Mouse (Mus musculus) heart, embryonic 14.5 days (tissue): ENCODE measurements at regions not wholly inside any gene's neighbourhood (a gene's known extent, or its start where the extent isn't known, plus 50 kb on each side); places are given as distances from the start of the nearest gene placed in this dataset.

Source experiments
- ATAC-seq: fragments of 200-750 bp; cut with Nextera tagmentation; 2 replicates; pipeline ENCODE4 v1.8.0; 2017; ENCODE audit warnings: low read depth, moderate TSS enrichment; ENCODE audit not compliant: insufficient number of reproducible peaks, insufficient read depth, low FRiP score
- H3K27ac ChIP-seq, 2 experiments: fragments of 200-500 bp in 1 of 2; fragments of 300-500 bp in 1 of 2; sonication (generic) in 1 of 2; replicated peaks in 1 of 2; 2 replicates each; pipeline ENCODE4 v1.5.1; 2012 to 2014; ENCODE audit warnings: low read depth in 2 of 2, low read length in 2 of 2, control low read depth in 1 of 2, mild to moderate bottlenecking in 1 of 2, mixed read lengths in 1 of 2; ENCODE audit not compliant: control insufficient read depth in 1 of 2, insufficient read depth in 1 of 2
- H3K27me3 ChIP-seq: fragments of 300-500 bp; sonication (generic); 2 replicates; pipeline ENCODE4 v1.6.1; 2014; ENCODE audit warnings: mild to moderate bottlenecking, low read length, control low read depth; ENCODE audit not compliant: control insufficient read depth, insufficient read depth
- H3K36me3 ChIP-seq: fragments of 300-500 bp; sonication (generic); 2 replicates; pipeline ENCODE4 v1.6.1; 2014; ENCODE audit warnings: mild to moderate bottlenecking, control low read depth, low read length, mixed read lengths; ENCODE audit not compliant: control insufficient read depth, insufficient read depth
- H3K4me1 ChIP-seq, 2 experiments: fragments of 200-500 bp in 1 of 2; fragments of 300-500 bp in 1 of 2; sonication (generic) in 1 of 2; 2 replicates each; pipeline ENCODE4 v1.6.1; 2012 to 2014; ENCODE audit warnings: low read length in 2 of 2, control low read depth in 1 of 2, mixed read lengths in 1 of 2; ENCODE audit not compliant: control insufficient read depth in 2 of 2, insufficient read depth in 2 of 2
- H3K4me2 ChIP-seq: fragments of 300-500 bp; sonication (generic); 2 replicates; pipeline ENCODE4 v1.6.1; 2014; ENCODE audit warnings: mild to moderate bottlenecking, low read length
- H3K4me3 ChIP-seq, 2 experiments: fragments of 200-500 bp in 1 of 2; fragments of 300-500 bp in 1 of 2; sonication (generic) in 1 of 2; 2 replicates each; pipeline ENCODE4 v1.5.1; 2012 to 2014; ENCODE audit warnings: low read length in 2 of 2, mild to moderate bottlenecking in 2 of 2, control low read depth in 1 of 2, low read depth in 1 of 2, moderate library complexity in 1 of 2; ENCODE audit not compliant: control insufficient read depth in 1 of 2, insufficient read depth in 1 of 2
- H3K9ac ChIP-seq: fragments of 300-500 bp; sonication (generic); 2 replicates; pipeline ENCODE4 v1.6.1; 2014; ENCODE audit warnings: mild to moderate bottlenecking, low read length
- H3K9me3 ChIP-seq: fragments of 300-500 bp; sonication (generic); 2 replicates; pipeline ENCODE4 v1.6.1; 2016; ENCODE audit warnings: low read length, control low read depth; ENCODE audit not compliant: control insufficient read depth
- WGBS: fragments of 180-500 bp; shearing (Covaris S2); extraction: QIAGEN DNeasy Blood & Tissue Kit; methylation state at CpG from one replicate; pipeline ENCODE4 v1.1.7; 2014; 5-methylcytosine and 5-hydroxymethylcytosine counted together

DNA sequence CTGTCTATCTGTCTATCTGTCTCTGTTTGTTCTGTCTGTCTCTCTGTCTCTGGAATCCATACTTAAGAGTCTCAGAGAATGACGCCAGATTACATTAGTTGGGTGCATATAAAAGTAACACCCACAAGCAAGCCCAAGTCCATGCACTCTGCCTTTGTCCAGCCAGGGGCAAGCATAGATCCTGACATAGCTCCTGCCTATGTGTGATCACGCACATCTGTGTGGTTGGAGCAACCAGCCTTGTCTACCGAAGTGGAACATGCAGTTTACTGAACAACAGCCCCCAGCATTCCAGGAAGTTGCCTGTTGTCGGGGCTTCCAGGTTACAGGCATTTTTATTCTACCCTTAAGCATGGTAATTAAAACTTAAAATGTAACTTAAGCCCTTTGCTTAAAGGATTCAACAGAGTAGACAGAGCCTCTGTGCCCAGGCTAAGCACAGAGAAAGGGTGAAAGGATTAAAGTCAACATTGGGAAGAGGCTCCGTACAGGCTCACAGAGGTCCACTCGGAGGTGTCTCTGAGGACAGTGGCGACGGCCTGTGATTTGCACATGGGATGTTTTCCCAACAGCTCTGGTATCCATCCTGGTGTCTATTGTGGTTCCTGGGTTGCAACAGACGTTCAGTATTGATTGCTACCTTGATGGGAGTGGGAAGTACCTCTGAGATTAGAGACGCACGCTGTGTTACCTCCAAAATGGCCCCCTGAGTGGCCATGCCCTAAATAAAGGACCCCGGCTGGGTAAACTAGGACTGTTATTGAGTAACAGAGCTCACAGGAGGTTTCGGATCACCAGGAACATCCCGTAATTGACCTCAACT lies 363.6 kb downstream of the Ajap1 start:
- Histone ChIP-seq H3K36me3 (no peaks in the 10 kb centered on the region), H3K4me3 (no peak overlapping the region), H3K4me1 (no peaks in the 10 kb centered on the region), H3K4me2 (no peak overlapping the region), H3K9me3 (no peaks in the 10 kb centered on the region), H3K27ac (no peak overlapping the region), H3K27me3 (no peaks in the 10 kb centered on the region), H3K9ac (no peak overlapping the region)
- ATAC-seq: no peak
- WGBS: 71% methylated on average over 14 of the region's 14 CpGs

GRCm38 (mm10) chr4:153114998-153115397 lies 367.6 kb downstream of the Ajap1 start:
- no peaks in the 10 kb centered on the region for H3K27me3 ChIP-seq
- no peak overlapping the region for H3K9ac ChIP-seq
- no peak for ATAC-seq
- H3K4me2 ChIP-seq: no peak overlapping the region
- H3K36me3 ChIP-seq: no peaks in the 10 kb centered on the region
- WGBS: 44% methylated on average over 7 of the region's 7 CpGs
- H3K4me1 ChIP-seq: no peaks in the 10 kb centered on the region
- no peak overlapping the region for H3K4me3 ChIP-seq
- no peaks in the 10 kb centered on the region for H3K9me3 ChIP-seq
- no peak overlapping the region for H3K27ac ChIP-seq

GRCm38 (mm10) chr4:153113577-153113976 lies 369.0 kb downstream of the Ajap1 start:
- Histone ChIP-seq H3K4me3 (no peak overlapping the region), H3K9me3 (no peaks in the 10 kb centered on the region), H3K27ac (no peak overlapping the region), H3K36me3 (no peaks in the 10 kb centered on the region), H3K4me1 (no peaks in the 10 kb centered on the region), H3K4me2 (no peak overlapping the region), H3K27me3 (no peaks in the 10 kb centered on the region), H3K9ac (no peak overlapping the region)
- ATAC-seq: no peak
- WGBS: 60% methylated on average over 2 of the region's 2 CpGs

- 0 out of 2 replicates have a peak, but pooled peaks cover 1% of the 10 kb centered on the region for H3K9me3 ChIP-seq
- 47% methylated on average over 16 of the region's 16 CpGs for WGBS
Measured at GRCm38 (mm10) chr4:153110291-153110746, 372.3 kb downstream of the Ajap1 start.

GRCm38 (mm10) chr4:153098591-153098990 lies 384.0 kb downstream of the Ajap1 start:
- Histone ChIP-seq H3K27me3 (no peaks in the 10 kb centered on the region), H3K4me1 (no peaks in the 10 kb centered on the region), H3K4me2 (no peak overlapping the region), H3K9ac (no peak overlapping the region), H3K9me3 (no peaks in the 10 kb centered on the region), H3K27ac (no peak overlapping the region), H3K36me3 (no peaks in the 10 kb centered on the region), H3K4me3 (no peak overlapping the region)
- 79% methylated on average over 12 of the region's 12 CpGs for WGBS
- no peak for ATAC-seq

More at GRCm38 (mm10) chr4:153110291-153110746, 372.3 kb downstream of the Ajap1 start:
- no peak overlapping the region for H3K9ac ChIP-seq
- no peak overlapping the region for H3K4me2 ChIP-seq
- H3K36me3 ChIP-seq: no peaks in the 10 kb centered on the region
- no peak overlapping the region for H3K27ac ChIP-seq
- H3K4me1 ChIP-seq: no peaks in the 10 kb centered on the region
- no peaks in the 10 kb centered on the region for H3K27me3 ChIP-seq
- no peak for ATAC-seq
- H3K4me3 ChIP-seq: no peak overlapping the region

DNA sequence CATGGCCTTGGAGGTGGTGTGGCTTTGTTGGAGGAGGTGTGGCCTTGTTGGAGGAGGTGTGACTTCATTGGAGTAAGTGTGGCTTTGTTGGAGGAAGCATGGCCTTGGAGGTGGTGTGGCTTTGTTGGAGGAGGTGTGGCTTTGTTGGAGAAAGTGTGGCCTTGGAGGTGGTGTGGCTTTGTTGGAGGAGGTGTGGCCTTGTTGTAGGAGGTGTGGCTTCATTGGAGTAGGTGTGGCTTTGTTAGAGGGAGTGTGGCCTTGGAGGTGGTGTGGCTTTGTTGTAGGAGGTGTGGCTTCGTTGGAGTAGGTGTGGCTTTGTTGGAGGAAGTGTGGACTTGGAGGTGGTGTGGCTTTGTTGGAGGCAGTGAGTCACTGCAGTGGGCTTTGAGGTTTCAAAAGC lies 385.0 kb downstream of the Ajap1 start:
- no peaks in the 10 kb centered on the region for H3K27me3 ChIP-seq
- no peak overlapping the region for H3K9ac ChIP-seq
- WGBS: 74% methylated on average over 1 of the region's 1 CpGs
- ATAC-seq: no peak
- H3K4me1 ChIP-seq: no peaks in the 10 kb centered on the region
- H3K27ac ChIP-seq: no peak overlapping the region
- H3K9me3 ChIP-seq: no peaks in the 10 kb centered on the region
- H3K36me3 ChIP-seq: no peaks in the 10 kb centered on the region
- no peak overlapping the region for H3K4me2 ChIP-seq
- H3K4me3 ChIP-seq: no peak overlapping the region

DNA sequence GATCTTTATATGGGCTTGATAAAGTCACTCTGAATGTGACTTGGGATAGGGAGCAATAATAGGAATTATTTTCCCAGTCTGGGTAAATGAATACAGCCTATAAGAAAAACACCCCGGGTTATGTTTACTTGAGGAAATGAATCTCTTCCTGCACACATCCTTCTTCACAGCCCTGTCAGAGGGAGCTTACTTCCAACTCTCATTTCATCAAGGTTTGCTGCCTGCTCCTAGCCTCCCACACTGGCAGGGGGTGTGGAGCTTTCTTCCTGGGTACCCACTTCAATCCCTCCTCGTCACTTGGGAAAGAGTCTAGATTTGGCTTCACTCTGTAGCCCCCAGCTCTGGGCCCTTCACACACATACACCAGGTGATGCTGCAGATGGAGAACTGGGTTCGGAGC lies 389.5 kb downstream of the Ajap1 start:
- 67% methylated on average over 3 of the region's 3 CpGs for WGBS
- H3K4me1 ChIP-seq: no peaks in the 10 kb centered on the region
- no peaks in the 10 kb centered on the region for H3K9me3 ChIP-seq

GRCm38 (mm10) chr4:153082166-153082565 lies 400.4 kb downstream of the Ajap1 start:
- H3K27ac ChIP-seq: no peak overlapping the region
- no peak for ATAC-seq
- H3K9ac ChIP-seq: no peak overlapping the region
- no peak overlapping the region for H3K4me2 ChIP-seq
- H3K27me3 ChIP-seq: no peaks in the 10 kb centered on the region
- H3K36me3 ChIP-seq: no peaks in the 10 kb centered on the region
- WGBS: 21% methylated on average over 14 of the region's 14 CpGs
- H3K9me3 ChIP-seq: 0 out of 2 replicates have a peak, but pooled peaks cover 8% of the 10 kb centered on the region
- no peaks in the 10 kb centered on the region for H3K4me1 ChIP-seq
- H3K4me3 ChIP-seq: no peak overlapping the region

More for the DNA sequence above, 389.5 kb downstream of the Ajap1 start:
- Histone ChIP-seq H3K27me3 (no peaks in the 10 kb centered on the region), H3K4me3 (no peak overlapping the region), H3K36me3 (no peaks in the 10 kb centered on the region), H3K4me2 (no peak overlapping the region), H3K9ac (no peak overlapping the region), H3K27ac (no peak overlapping the region)
- no peak for ATAC-seq
